Mouse (Mus musculus) granulocyte monocyte progenitor cell, adult 5-6 weeks (primary cell): Measurements from ENCODE around the gene Klhl20. TPM values are rescaled to one million over a fixed set of nuclear protein-coding genes. Genes with fewer than 3 reads are reported as not detected.

Source experiments
- ATAC-seq: replicated peaks from 2 replicates; pipeline ENCODE4 v1.8.0; 2016; ENCODE audit warnings: mild to moderate bottlenecking, moderate TSS enrichment, inconsistent platforms; ENCODE audit not compliant: poor library complexity, severe bottlenecking
- total RNA-seq, 2 experiments: library from RNA; stranded (forward) in 1 of 2; stranded (reverse) in 1 of 2; fragments of 200-712, 200-1000 nt in 1 of 2; fragments of >200 nt in 1 of 2; fragmentation: Nextera tagmentation in 1 of 2; gene quantifications; 2 replicates each; pipeline ENCODE4 v1.2.3; 2014 to 2017

Gene Klhl20
- total RNA-seq, 2 experiments from 2014 or later, result 12.7 to 26.1 TPM

- peak; percentile 55 for ATAC-seq
Observed at GRCm38 (mm10) chr1:161077243-161077642, 54.1 kb downstream of the Klhl20 start.

- ATAC-seq, result peak; percentile 75
Observed at GRCm38 (mm10) chr1:161076238-161076637, 55.1 kb downstream of the Klhl20 start.

- peak; percentile 15 for ATAC-seq
Observed at GRCm38 (mm10) chr1:161071272-161071620, 60.1 kb downstream of the Klhl20 start.

- ATAC-seq, result peak; percentile 88
Observed at GRCm38 (mm10) chr1:161070352-161071271, 60.7 kb downstream of the Klhl20 start, which contains the start of the genes Dars2 and Cenpl. Gene Dars2 (minus strand): TSS chr1:161070658. Gene Cenpl (plus strand): TSS chr1:161070713.

- no peak for ATAC-seq
Observed at GRCm38 (mm10) chr1:161063351-161063750, 68.0 kb downstream of the Klhl20 start.

- ATAC-seq, result no peak
Observed at GRCm38 (mm10) chr1:161057164-161057563, 74.1 kb downstream of the Klhl20 start.

- no peak for ATAC-seq
Observed at GRCm38 (mm10) chr1:161046972-161047371, 84.3 kb downstream of the Klhl20 start.

GRCm38 (mm10) chr1:161041261-161042020 is 89.9 kb downstream of the Klhl20 start:
- no peak for ATAC-seq

GRCm38 (mm10) chr1:161040855-161041254 is 90.5 kb downstream of the Klhl20 start:
- no peak for ATAC-seq

GRCm38 (mm10) chr1:161040426-161040770 is 90.9 kb downstream of the Klhl20 start:
- no peak; the same call in 1 of the 2 replicates for ATAC-seq

- peak; percentile 8 for ATAC-seq
Observed at GRCm38 (mm10) chr1:161039741-161040425, 91.4 kb downstream of the Klhl20 start.

GRCm38 (mm10) chr1:161038968-161039721 is 92.2 kb downstream of the Klhl20 start:
- ATAC-seq, result no peak

Other genes with a start within 250 kb of the Klhl20 start
- gene Rc3h1, start 225.1 kb downstream of the Klhl20 start, total RNA-seq (2014; fragmentation: Nextera tagmentation), result 33.0 and 34.8 TPM in 2 replicates
- 19.1 and 20.5 TPM in 2 replicates for gene Rc3h1, start 225.1 kb downstream of the Klhl20 start, total RNA-seq (2017)
- 0.06 and 0.38 TPM in 2 replicates for gene Serpinc1, start 152.9 kb downstream of the Klhl20 start, total RNA-seq (2014; fragmentation: Nextera tagmentation)
- 0.21 TPM in 1 of 2 replicates, not detected in the other for gene Serpinc1, start 152.9 kb downstream of the Klhl20 start, total RNA-seq (2017)
- gene Zbtb37, start 96.7 kb downstream of the Klhl20 start, total RNA-seq (2014; fragmentation: Nextera tagmentation), result 7.2 and 10.0 TPM in 2 replicates
- gene Zbtb37, start 96.7 kb downstream of the Klhl20 start, total RNA-seq (2017), result 5.0 and 5.7 TPM in 2 replicates
- 42.5 and 44.6 TPM in 2 replicates for gene Dars2, start 60.9 kb downstream of the Klhl20 start, total RNA-seq (2014; fragmentation: Nextera tagmentation)
- gene Dars2, start 60.9 kb downstream of the Klhl20 start, total RNA-seq (2017), result 27.6 and 33.5 TPM in 2 replicates
- 8.4 and 25.6 TPM in 2 replicates for gene Cenpl, start 60.8 kb downstream of the Klhl20 start, total RNA-seq (2014; fragmentation: Nextera tagmentation)
- 5.1 and 10.1 TPM in 2 replicates for gene Cenpl, start 60.8 kb downstream of the Klhl20 start, total RNA-seq (2017)
- not detected in 2 replicates for gene Ankrd45, start 11.2 kb upstream of the Klhl20 start, total RNA-seq (2014; fragmentation: Nextera tagmentation)
- not detected in 2 replicates for gene Ankrd45, start 11.2 kb upstream of the Klhl20 start, total RNA-seq (2017)
- not detected in 2 replicates for gene Tex50, start 27.8 kb upstream of the Klhl20 start, total RNA-seq (2014; fragmentation: Nextera tagmentation)
- gene Tex50, start 27.8 kb upstream of the Klhl20 start, total RNA-seq (2017), result not detected in 2 replicates
- 217 and 261 TPM in 2 replicates for gene Prdx6, start 119.7 kb upstream of the Klhl20 start, total RNA-seq (2014; fragmentation: Nextera tagmentation)
- gene Prdx6, start 119.7 kb upstream of the Klhl20 start, total RNA-seq (2017), result 373 and 405 TPM in 2 replicates